Mouse (Mus musculus): ENCODE results near the gene Actr10. TPM values are rescaled to one million over a fixed set of nuclear protein-coding genes. Genes with fewer than 3 reads are reported as not detected.

Gene Actr10
- total RNA-seq (2021) = 100 to 1,000 TPM; 206 to 212 TPM
- long read RNA-seq, experiment 1, full-length matches to known transcripts = 47 of 49 reads
- long read RNA-seq, experiment 1, partial matches to known transcripts = 1 of 49 reads
- long read RNA-seq, experiment 1, other reads (novel, unspliced or antisense) = 1 of 49 reads
- long read RNA-seq, experiment 2, full-length matches to known transcripts = 91 of 96 reads
- long read RNA-seq, experiment 2, partial matches to known transcripts = 2 of 96 reads
- long read RNA-seq, experiment 2, other reads (novel, unspliced or antisense) = 3 of 96 reads

DNA sequence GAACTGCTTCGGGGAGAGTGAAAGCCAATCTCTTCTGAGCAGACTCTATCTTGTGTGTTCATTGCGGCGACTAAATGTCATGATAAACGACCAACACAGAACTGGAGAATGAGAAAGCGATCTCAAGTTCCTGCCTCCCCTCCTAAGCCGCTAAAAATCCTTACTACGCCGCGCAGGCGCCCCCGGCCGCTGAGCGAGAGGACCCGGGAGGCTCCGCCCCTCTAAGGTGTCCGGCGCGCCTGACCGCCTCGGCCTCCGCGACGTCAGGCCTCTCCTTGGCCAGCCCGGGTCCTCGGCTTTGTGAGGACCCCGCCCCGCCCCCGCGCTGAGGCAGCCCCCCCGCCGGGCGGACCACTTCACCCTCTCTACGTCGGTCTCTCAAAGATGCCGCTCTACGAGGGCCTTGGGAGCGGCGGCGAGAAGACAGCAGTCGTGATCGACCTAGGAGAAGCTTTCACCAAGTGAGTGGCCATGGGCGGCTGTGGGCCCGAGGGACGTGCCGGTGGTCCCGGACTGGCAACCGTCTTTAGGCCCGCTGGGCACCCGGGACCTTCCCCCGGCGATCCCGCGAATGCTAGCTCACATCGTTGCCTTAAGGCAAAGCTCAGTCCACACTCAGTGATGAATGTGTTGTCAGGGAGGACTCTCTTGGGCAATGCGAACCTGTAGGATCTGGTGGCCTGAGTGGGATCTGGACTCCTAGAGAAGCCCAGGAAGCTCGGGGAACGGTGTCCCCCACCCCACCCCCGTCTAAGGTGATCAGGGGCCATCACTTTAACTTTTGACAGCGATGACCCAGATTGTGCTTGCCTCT lies at the start of gene Actr10:
Gene Actr10 (plus strand): TSS at position 287 of the 814 bp plus-strand sequence.
- peak; percentile 88 to 90 for DNase-seq (ENCODE audit: low spot score in 2 of 2)

- no peak for DNase-seq (ENCODE audit: low spot score in 2 of 2)
Observed at GRCm38 (mm10) chr12:70890405-70890804, 47.3 kb upstream of the Actr10 start.

DNA sequence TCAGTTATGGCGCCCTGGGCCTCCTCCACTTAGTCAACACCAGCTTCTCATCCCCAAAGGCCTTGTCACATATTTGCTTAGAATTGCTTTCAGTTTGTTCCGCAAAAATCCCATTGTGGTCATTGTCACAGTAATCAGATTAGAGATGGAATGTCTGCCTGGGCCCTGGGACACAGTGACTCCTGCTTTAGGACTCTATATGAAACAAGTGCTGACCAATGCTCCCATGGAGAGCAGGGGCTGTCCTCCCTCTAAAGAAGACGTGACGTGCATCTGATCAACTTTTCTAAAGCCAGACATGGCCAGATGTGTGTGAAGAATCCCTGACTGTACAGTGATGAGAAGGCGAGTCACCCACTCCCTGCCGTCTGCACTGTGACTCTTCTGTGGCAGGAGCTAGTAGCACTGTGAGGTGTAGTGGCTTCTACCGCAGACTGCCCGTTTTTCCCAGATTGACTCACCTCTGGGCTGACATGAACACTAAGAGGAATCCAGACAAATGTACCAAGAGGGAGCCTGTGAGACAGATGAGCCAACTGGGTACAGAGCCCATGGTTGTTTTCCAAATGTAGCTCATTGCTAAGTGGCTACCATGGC lies 46.7 kb upstream of the Actr10 start:
- no peak for DNase-seq (ENCODE audit: low spot score in 2 of 2)

DNA sequence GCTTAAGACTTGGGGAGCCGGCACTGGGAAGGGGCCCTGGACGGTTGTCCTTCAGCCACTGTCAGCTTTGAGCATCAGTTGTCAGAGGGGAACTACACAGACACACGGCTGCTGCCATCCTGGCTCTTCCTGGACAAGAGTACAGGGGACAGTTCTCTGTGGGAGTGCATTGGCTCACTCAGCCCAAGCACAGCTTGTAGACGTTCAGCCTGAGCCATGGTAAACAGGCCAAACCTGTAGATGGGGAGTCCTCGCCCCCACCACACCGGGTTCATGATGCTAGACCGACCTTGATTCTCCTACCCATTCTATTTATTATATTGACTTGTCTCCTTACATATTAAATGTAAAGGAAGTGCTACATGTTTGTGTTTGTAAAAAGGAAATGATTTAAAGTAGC lies 42.4 kb upstream of the Actr10 start:
- no peak for DNase-seq (ENCODE audit: low spot score in 2 of 2)

- DNase-seq (ENCODE audit: low spot score in 2 of 2) = no peak
Observed at GRCm38 (mm10) chr12:70896068-70896467, 41.6 kb upstream of the Actr10 start.

- no peak for DNase-seq (ENCODE audit: low spot score in 2 of 2)
Observed at GRCm38 (mm10) chr12:70897434-70897833, 40.2 kb upstream of the Actr10 start.

- no peak for DNase-seq (ENCODE audit: low spot score in 2 of 2)
Observed at GRCm38 (mm10) chr12:70898450-70898849, 39.2 kb upstream of the Actr10 start.

DNA sequence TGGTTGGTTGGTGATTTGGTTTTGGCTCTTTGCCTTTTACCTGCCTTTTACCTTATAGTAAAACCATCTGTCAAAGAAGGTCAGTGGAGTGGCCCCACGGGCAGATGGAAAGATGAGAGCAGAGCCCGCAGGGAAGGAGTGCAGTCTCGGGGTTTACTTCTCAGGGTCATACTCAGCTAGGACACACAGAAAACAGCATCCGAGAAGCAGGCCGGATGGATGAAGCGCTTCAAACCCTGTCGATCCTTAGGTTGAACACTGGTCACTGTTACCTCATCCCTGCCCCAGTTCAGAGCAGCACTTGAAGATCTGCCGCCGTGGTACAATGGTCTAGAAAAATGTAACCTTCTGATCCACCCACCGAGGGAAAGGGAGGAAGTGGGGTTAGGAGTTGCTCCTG lies 33.2 kb upstream of the Actr10 start:
- no peak for DNase-seq (ENCODE audit: low spot score in 2 of 2)

- no peak for DNase-seq (ENCODE audit: low spot score in 2 of 2)
Observed at GRCm38 (mm10) chr12:70906867-70907266, 30.8 kb upstream of the Actr10 start.

DNA sequence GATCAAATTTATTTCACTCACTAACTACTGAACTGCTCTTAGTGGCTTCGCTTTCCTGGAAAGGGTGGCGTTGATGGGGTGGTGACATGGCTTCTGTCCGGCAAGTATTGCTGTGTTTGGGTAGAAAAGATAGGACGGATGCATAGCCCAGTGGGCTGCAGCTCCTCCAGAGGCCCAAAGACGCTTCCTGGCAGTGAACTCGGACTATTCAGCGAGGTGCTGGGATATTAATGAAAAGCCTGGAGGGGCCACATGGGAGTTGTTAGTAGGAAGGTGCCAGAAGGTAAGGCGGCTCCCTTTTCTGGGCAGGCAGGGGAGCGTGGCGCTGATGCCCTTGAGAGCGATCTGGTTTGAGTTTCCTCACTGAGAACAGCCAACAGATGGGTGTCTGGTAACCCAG lies 30.0 kb upstream of the Actr10 start:
- DNase-seq (ENCODE audit: low spot score in 2 of 2) = no peak

DNA sequence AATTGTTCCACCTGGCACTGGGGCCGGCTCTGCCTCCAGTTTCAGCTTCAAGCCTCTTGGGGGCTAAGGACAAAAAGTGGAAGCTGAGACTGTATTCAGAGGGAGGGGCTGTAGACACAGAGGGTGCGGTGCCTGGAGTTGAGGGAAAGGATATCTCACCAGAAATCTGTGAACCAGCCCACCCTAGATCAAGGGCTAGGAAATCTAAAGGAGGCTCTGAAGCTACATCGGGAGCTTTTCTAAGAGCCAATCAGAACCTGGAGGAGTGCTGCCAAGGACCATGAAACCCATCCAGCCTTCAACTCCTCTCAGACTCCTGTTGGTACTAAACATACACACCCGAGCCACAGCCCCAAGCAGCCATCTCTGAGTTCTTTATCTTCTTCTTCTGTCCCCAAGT lies 29.6 kb upstream of the Actr10 start:
- DNase-seq (ENCODE audit: low spot score in 2 of 2) = no peak

- DNase-seq (ENCODE audit: low spot score in 2 of 2) = peak; percentile 46 to 74
Observed at GRCm38 (mm10) chr12:70910241-70910720, 27.4 kb upstream of the Actr10 start.

GRCm38 (mm10) chr12:70911029-70911428 lies 26.6 kb upstream of the Actr10 start:
- DNase-seq (ENCODE audit: low spot score in 2 of 2) = peak; percentile 61 to 68

DNA sequence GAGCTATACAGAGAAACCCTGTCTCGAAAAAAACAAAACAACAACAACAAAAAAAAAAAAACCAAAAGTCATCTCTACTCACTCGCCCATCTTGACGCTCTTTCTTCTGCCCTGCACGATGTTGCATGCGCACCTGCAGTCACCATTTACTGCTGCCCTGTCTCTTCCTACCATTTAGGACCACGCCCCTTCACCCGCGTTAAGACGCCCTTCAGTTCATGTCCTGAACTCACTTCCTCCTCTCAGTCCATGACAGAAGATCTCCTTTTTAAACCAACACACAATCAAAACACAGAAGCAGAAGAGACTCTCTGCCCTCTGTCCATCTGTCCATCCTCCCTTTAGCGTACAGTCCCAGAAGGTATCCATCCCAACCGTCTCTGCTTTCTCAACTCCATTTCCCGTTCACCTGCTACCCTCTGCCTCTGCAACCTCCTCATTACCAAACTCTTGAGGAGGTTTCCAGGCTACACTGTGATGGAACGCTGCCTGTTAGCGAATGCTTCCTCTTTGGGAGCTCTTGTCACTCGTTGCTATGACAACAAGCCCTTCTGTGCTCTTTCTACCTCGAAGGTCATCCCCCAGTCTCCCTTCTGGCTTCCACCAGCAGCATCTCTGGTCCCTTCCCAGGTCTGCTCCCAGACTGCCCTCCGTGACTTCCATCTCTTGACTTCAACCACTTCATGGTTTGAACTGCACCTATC lies 25.8 kb upstream of the Actr10 start:
- no peak for DNase-seq (ENCODE audit: low spot score in 2 of 2)

GRCm38 (mm10) chr12:70913429-70913828 lies 24.2 kb upstream of the Actr10 start:
- peak in 1 of 2 experiments; percentile 53 for DNase-seq (ENCODE audit: low spot score in 2 of 2)

DNA sequence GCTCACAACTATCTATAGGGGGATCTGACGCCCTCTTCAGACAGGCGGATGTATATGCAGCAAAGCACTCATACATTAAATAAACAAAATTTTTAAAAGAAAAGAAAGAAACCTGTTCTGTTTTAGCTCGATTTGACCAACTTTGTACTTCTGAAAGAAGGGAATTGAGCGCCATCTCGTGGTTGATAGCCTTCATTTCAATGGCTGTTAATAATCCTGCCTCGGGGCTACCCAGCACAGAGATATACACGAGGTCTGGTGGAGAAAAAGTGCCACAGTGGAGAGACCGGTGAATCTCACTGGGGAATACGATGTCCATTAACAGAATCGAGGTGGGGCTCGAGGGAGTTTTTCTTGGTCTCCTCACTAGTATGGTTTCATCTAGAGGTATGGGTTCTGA lies 23.3 kb upstream of the Actr10 start:
- no peak for DNase-seq (ENCODE audit: low spot score in 2 of 2)

GRCm38 (mm10) chr12:70929781-70930180 lies 7.9 kb upstream of the Actr10 start:
- DNase-seq (ENCODE audit: low spot score in 2 of 2) = no peak

DNA sequence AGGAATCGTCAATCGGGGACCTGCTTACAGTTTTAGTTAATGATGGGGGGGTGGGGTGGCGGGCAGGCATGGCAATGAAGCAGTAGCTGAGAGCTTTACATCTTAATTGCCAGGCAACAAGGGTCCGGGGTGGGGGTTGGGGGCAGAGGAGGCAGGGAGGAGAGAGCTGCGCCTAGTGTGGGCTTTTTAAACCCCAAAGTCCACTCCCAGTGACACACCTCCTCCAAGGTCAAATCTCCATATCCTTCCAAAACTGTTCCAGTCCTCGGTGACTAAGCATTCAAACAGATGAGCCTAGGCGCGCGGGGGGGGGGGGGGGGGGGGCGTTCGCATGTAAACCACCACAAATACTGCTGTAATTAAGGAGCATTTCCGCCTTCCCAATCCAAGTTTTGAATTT lies 507 bp upstream of the Actr10 start:
- DNase-seq (ENCODE audit: low spot score in 2 of 2) = no peak

DNA sequence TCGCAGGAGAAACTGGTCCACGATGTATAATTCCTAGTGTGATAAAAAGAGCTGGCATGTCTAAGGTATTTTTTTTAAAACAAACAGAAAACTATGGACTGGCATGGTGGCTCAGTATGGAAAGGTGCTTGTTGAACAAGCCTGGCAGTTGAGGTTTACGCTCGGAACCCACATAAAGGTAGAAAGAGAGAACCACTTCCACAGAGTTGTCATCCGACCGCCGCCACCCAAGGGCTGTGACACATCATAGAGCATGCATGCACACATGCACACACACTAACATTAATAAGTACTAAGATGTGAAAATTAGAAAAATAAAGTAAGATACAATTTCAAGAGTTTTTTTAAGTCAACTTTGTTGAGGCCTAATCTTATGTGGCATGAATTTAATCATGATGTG lies 3.1 kb downstream of the Actr10 start:
- no peak for DNase-seq (ENCODE audit: low spot score in 2 of 2)

DNA sequence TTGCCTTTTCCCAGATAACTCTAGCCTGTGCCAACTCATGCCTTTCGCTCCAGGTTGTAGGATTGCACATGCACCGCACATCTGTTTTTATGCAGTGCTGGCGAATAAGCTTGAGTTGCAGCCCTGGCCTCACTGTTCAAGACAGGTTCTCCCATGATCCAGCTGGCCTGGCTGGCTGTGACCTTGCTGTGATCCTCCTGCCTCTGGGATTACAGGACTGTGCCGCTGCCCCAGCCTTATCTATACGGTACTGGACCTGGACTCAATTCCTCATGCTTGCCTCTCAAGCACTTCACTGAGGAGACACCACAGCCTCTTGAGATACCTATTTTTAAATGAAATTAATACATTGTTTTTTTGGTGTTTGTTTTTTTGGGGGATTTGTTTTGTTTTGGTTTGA lies 6.5 kb downstream of the Actr10 start:
- no peak for DNase-seq (ENCODE audit: low spot score in 2 of 2)

- no peak for DNase-seq (ENCODE audit: low spot score in 2 of 2)
Observed at GRCm38 (mm10) chr12:70946585-70947256, 9.1 kb downstream of the Actr10 start.

Data from adrenal gland, postnatal 4 days (tissue).